Mouse (Mus musculus) frontal cortex, postnatal 25 days (tissue): ENCODE data around the gene Tmem45a.
"Not testable (repeated sequence)": the region's sequence is repeated elsewhere in the genome, so short reads cannot be mapped to it uniquely, and the experiment has no call there.

Experiments used
- DNase-seq, 2 experiments: peaks; one replicate each; pipeline ENCODE4 v3.0.0; 2022; ENCODE audit warnings: low spot score in 2 of 2

Gene Tmem45a

GRCm38 (mm10) chr16:56885824-56886615 is at the start of gene Tmem45a:
Gene Tmem45a, minus strand, starts transcription at chr16:56886166.
- DNase-seq, result peak; percentile 58 to 65

- no peak for DNase-seq
Observed at GRCm38 (mm10) chr16:56928023-56928422, 42.1 kb upstream of the Tmem45a start, which contains the start of gene Lnp1. Gene Lnp1, minus strand, starts transcription at chr16:56928061.

DNA sequence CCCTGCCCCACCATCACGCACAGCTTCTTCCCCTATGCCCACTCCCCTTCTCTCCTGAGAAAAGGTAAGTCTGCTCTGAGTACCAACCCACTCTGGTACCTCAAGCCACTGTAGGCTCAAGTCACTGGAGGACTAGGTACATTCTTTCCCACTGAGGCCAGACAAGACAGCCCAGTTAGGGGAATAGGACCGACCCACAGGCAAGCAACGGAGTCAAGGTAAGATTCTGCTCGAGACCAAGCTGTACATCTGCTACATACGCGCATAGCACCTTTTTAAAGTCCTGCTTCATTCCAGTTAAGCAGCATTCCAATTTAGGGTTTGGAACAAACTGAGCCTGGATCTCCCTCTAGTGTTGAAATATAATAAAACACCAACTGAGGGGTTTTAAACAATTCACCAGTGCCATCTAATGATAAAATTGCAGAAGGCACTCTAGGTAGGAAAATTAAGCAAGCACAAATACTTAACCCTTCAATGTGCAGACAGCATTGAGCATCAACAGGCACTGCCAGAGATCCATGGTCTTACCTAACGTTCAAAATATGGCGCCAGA is 34.2 kb upstream of the Tmem45a start:
- DNase-seq, result peak; percentile 5 to 6

- DNase-seq, result no peak
Observed at GRCm38 (mm10) chr16:56917230-56917629, 31.3 kb upstream of the Tmem45a start.

DNA sequence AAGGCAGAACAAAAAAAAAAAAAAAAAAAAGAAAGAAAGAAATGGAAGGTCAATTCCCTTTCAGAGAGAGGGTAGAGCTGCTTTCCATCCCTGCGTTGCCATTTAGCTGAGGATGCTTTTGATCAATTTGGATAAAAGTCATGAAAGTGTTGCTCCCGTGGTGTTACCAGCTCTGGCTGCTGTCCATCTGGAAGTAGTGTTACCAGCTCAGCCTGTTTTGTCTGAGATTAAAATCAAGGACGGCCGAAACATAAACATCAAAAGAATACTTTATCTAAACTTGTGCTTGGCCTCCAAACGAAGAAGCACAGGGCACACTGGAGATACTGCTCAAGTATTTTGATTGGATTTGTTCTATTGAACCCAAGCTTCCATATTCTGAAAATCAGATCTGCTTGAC is 23.0 kb upstream of the Tmem45a start:
- no peak for DNase-seq

GRCm38 (mm10) chr16:56902206-56902605 is 16.2 kb upstream of the Tmem45a start:
- DNase-seq, result not testable (repeated sequence)

- DNase-seq, result no peak
Observed at GRCm38 (mm10) chr16:56891583-56891982, 5.6 kb upstream of the Tmem45a start.

DNA sequence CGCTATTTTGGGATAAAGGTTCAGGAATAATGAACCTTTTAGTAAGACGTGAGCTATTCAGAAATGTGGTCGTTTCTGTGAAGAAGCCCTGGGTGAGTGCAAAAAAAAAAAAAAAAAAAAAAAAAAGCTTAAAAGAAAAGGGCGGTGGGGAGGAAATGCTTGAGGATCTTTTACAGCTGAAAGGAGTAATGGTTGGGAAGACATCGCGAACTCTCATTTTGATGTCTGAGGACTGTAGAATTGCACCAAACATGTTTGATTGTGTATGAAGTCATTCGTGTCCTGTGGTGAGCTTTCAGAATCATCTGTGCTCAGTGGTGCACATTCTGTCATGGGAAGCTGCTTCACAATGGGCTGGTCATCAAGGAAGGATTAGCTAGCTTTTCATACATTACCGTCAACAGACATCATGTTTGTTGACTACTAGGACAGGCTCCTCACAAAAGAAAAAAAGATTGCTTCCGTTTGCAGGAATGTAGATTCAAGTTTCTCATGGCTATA is 700 bp upstream of the Tmem45a start:
- no peak for DNase-seq

DNA sequence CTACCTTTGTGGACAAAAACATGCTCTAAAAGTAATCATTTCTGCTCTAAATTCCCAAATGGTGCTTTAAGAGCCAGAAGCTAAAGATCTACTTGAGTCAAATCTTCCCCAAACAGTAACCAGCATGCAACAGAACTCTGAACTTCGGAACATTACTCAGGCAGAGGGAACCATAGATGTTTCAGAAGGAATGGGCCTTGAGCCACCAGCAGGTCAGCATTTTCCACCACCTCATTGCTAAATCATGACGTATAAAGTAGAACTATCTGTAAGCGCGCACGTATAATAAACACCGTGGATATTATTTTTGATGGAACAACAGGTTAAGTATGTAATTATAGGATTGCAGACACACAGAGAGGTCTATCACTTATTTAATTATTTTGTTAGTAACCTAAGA is 1.2 kb downstream of the Tmem45a start:
- no peak for DNase-seq

GRCm38 (mm10) chr16:56873410-56873809 is 12.6 kb downstream of the Tmem45a start:
- DNase-seq, result no peak

DNA sequence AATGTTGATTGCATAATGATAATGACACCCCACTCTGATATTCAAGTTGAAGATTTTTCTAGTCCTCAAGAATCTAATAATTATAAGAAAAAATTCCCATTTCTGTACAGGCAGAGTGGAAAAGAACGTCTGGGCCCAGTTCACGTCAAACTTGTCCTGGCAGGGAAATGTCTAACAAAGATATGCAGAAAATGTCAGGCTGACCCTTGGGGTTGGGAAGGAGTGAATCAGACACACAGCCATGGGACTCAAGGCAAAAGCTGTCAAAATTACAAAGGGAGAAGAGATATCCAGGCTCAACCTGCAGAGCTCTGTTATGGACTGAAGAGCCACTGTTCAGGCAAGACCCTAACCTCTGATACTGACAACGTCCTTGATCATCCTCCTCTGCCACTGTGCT is 15.5 kb downstream of the Tmem45a start:
- DNase-seq, result no peak

- no peak for DNase-seq
Observed at GRCm38 (mm10) chr16:56868361-56868760, 17.6 kb downstream of the Tmem45a start.

DNA sequence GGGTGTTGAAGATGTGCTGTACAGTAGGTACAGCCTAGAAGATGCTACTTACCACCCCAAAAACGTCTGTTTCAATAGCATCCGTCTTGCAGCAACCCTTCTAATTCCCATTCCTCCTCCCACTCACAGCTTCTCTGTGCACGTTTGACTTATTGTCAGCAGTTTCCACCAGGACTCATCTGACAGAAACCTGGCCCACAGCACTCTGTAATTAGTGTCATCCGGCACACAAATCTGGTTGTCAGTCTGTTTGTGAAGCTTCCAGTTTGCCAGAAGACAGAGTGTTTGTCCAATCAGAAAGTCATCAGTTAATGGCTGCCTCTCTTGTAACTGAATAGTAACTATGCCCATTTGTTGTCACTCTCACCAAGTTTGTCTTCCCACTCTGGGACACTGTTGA is 18.4 kb downstream of the Tmem45a start:
- no peak for DNase-seq

DNA sequence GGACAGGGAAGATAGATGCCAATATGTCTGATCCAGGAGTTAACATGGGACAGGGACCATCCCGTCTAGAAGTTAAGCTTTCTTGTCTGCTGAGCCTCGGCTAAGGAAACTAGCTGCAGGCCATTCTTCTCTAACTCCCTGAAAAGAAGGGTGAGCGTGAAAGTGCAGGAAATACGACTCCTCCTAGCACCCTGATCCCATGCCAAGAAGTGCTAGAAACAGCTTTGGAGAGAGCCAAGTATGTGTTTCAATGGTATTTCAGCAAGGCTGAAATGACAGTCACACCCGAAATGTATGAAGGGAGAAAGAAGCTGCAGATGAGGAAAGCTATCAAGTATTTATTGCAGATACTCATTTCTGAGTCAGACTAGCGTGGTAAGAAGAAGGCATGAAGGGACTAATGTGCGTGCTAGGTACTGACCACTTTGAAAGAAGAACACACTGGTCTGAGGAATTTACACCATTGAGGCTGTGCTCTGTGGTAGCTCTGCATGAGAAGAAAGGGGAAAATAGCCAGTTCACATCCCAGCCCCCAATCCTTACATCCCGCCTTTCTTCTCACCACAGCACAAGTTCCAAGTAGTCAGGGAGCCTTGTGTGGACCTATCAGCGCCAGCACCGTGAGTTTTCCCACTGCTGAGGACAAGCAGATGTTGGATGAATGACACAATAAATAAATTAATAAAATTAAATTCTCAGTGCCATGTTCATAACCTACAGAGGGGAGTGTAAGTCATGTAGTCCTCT is 33.0 kb downstream of the Tmem45a start:
- DNase-seq, result no peak

DNA sequence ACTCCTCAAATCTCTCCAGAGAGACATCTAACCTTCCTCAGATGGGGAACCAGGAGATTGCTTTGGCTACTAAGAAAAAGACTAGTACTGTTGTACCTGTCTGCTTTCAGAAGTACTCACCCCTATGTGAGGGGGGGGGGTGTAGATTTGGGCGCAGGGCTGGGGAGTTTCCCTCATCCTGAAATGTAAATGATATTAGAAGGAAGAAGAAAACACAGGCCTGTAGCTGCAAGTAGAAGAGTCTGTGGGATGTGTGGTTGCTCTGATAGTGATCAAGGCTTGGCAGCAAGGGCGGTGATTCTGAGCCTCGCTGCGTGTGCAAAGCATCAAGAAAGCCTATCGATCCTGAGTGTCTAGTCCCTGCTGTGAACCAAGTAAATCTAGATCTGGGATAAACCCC is 43.0 kb downstream of the Tmem45a start:
- no peak for DNase-seq

DNA sequence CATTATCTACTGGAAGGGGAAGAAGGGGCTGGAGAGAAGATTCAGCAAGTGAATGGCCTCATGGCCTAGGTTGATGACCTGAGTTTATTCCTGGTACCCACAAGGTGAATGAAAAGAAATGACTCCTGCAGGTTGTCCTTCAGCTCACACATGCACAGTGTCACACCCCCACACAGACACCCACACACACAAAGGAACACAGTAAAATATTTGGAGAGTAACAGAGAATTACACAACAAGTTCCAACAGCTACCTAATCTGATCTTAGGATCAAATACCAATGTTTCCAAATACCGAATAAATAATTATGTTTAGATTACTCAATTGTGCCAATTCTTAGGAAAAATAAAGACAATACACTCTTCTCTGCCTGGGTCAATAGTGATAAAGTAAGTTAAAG is 52.7 kb downstream of the Tmem45a start:
- DNase-seq, result no peak

- no peak for DNase-seq
Observed at GRCm38 (mm10) chr16:56831986-56832385, 54.0 kb downstream of the Tmem45a start.

GRCm38 (mm10) chr16:56801370-56802109 is 84.4 kb downstream of the Tmem45a start:
- DNase-seq, result no peak

DNA sequence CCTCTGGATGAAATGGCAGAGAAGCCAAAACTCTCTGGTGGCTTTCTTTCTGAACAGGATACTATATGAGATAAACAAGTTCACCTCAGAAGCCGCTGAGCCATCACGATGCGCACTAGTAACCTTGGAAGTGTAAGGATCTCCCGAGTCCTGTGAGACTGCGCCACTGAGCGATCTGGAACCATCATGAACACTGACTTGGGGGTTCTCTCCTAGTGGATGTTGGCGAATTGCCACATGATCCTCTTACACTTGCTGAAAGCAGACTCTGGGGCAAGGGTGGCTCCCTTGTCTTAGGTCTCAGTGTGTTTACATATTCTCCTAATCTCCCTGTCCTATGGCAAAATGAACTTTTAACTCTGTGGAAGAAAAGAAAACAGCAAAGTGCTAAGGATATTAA is 85.0 kb downstream of the Tmem45a start:
- DNase-seq, result no peak

GRCm38 (mm10) chr16:56800469-56800868 is 85.5 kb downstream of the Tmem45a start:
- DNase-seq, result no peak

GRCm38 (mm10) chr16:56799541-56800029 is 86.4 kb downstream of the Tmem45a start:
- DNase-seq, result no peak

DNA sequence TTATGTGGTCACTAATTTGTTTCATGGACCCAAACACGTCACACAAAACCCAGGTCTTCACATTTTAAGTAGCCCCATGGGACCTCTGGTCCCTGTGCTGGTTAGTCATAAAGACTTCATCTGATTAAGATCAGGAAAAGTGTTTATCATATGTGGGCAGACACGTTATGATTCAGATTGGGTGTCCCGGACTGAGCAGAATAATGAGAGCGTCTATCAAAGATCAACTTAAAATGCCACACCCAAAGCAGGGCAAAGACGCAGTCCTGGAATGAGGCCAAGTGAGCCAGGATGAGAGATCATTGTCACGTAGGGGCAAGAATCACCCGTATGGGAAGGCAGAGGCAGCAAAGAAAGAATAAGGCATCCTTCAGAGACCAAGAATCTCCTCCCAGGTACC is 87.1 kb downstream of the Tmem45a start:
- no peak for DNase-seq
